Mouse (Mus musculus) G1E (cell line): ENCODE measurements around the gene Oaz3.

ENCODE experiments used
- CTCF ChIP-seq: IDR thresholded peaks from 2 replicates; pipeline ENCODE4 v1.5.1; 2012; ENCODE audit warnings: low read depth, low read length, inconsistent platforms, mixed read lengths
- GATA1 ChIP-seq: IDR thresholded peaks from 2 replicates; pipeline ENCODE4 v1.6.1; 2012; ENCODE audit warnings: borderline replicate concordance, low read length, inconsistent platforms, mixed read lengths
- GATA2 ChIP-seq: IDR thresholded peaks from 2 replicates; pipeline ENCODE4 v1.6.1; 2012; ENCODE audit warnings: low read depth, low read length, inconsistent platforms, borderline replicate concordance
- POLR2AphosphoS5 ChIP-seq: IDR thresholded peaks from 2 replicates; pipeline ENCODE4 v1.6.1; 2012; ENCODE audit warnings: low read depth, low read length, inconsistent platforms; ENCODE audit not compliant: insufficient replicate concordance
- TAL1 ChIP-seq: conservative IDR thresholded peaks from 2 replicates; pipeline ENCODE4 v1.6.1; 2012; ENCODE audit warnings: low read depth, low read length, inconsistent platforms, mixed read lengths

- TF ChIP-seq CTCF (no peak), GATA2 (no peak), TAL1 (no peak), GATA1 (no peak), POLR2AphosphoS5 (no peak)
Measured at GRCm38 (mm10) chr3:94392128-94392527, 51.6 kb downstream of the Oaz3 start.
